Mouse (Mus musculus) intestine, embryonic 15.5 days (tissue): ENCODE results near the gene Zc3h18. TPM values are rescaled to one million over a fixed set of nuclear protein-coding genes. Genes with fewer than 3 reads are reported as not detected.

Experiments used
- ATAC-seq: fragments of 200-750 bp; cut with Nextera tagmentation; 2 replicates; pipeline ENCODE4 v1.8.0; 2017; ENCODE audit warnings: moderate TSS enrichment, moderate library complexity
- H3K27ac ChIP-seq: fragments of 300-500 bp; sonication (generic); 2 replicates; pipeline ENCODE4 v1.5.1; 2015; ENCODE audit warnings: mild to moderate bottlenecking, inconsistent platforms
- H3K27me3 ChIP-seq: fragments of 300-500 bp; sonication (generic); replicated peaks from 2 replicates; pipeline ENCODE4 v1.6.1; 2015; ENCODE audit warnings: inconsistent platforms
- H3K36me3 ChIP-seq: fragments of 300-500 bp; sonication (generic); 2 replicates; pipeline ENCODE4 v1.6.1; 2015; ENCODE audit warnings: inconsistent platforms
- H3K4me1 ChIP-seq: fragments of 300-500 bp; sonication (generic); replicated peaks from 2 replicates; pipeline ENCODE4 v1.6.1; 2015; ENCODE audit warnings: inconsistent platforms
- H3K4me2 ChIP-seq: fragments of 300-500 bp; sonication (generic); replicated peaks from 2 replicates; pipeline ENCODE4 v1.6.1; 2015; ENCODE audit warnings: mild to moderate bottlenecking, inconsistent platforms
- H3K4me3 ChIP-seq: fragments of 300-500 bp; sonication (generic); replicated peaks from 2 replicates; pipeline ENCODE4 v1.5.1; 2015; ENCODE audit warnings: inconsistent platforms
- H3K9ac ChIP-seq: fragments of 300-500 bp; sonication (generic); 2 replicates; pipeline ENCODE4 v1.6.1; 2015; ENCODE audit warnings: inconsistent platforms
- H3K9me3 ChIP-seq: fragments of 300-500 bp; sonication (generic); 2 replicates; pipeline ENCODE4 v1.6.1; 2016; ENCODE audit warnings: inconsistent platforms
- WGBS: fragments of 180-500 bp; shearing (Covaris S2); methylation state at CpG from one replicate; pipeline ENCODE4 v1.1.7; 2015; 5-methylcytosine and 5-hydroxymethylcytosine counted together
- polyA plus RNA-seq: library from polyadenylated mRNA; unstranded; fragments of >200 nt; fragmentation: Nextera tagmentation; extraction: Ambion mirVana; gene quantifications from 2 replicates; pipeline ENCODE4 v1.2.1, GENCODE M21; 2015

Gene Zc3h18
- polyA plus RNA-seq, 1 experiment from 2014 or later, result 53.9 TPM

- Histone ChIP-seq H3K27me3 (no peaks in the 10 kb centered on the region), H3K4me3 (peak overlapping the region; percentile 64; the same call in 1 of the 2 replicates), H3K4me1 (peaks cover 29% of the 10 kb centered on the region), H3K9ac (peak overlapping the region; percentile 83; the same call in 1 of the 2 replicates), H3K9me3 (no peaks in the 10 kb centered on the region), H3K27ac (peak overlapping the region; percentile 90), H3K4me2 (peak overlapping the region; percentile 91), H3K36me3 (peaks cover 31% of the 10 kb centered on the region)
- ATAC-seq, result no peak
- WGBS, result 58% methylated on average over 11 of the region's 11 CpGs
These were observed 57.0 kb downstream of the Zc3h18 start for GRCm38 (mm10) chr8:122433269-122433905.

- WGBS, result 90% methylated on average over 6 of the region's 6 CpGs
- no peak for ATAC-seq
- no peaks in the 10 kb centered on the region for H3K9me3 ChIP-seq
- H3K4me3 ChIP-seq, result no peak overlapping the region
- peaks cover 41% of the 10 kb centered on the region for H3K36me3 ChIP-seq
- no peak overlapping the region for H3K9ac ChIP-seq
- H3K27me3 ChIP-seq, result no peaks in the 10 kb centered on the region
- H3K4me2 ChIP-seq, result no peak overlapping the region
- H3K4me1 ChIP-seq, result peaks cover 30% of the 10 kb centered on the region
- H3K27ac ChIP-seq, result no peak overlapping the region
These were observed 59.0 kb downstream of the Zc3h18 start for GRCm38 (mm10) chr8:122435375-122435774.

DNA sequence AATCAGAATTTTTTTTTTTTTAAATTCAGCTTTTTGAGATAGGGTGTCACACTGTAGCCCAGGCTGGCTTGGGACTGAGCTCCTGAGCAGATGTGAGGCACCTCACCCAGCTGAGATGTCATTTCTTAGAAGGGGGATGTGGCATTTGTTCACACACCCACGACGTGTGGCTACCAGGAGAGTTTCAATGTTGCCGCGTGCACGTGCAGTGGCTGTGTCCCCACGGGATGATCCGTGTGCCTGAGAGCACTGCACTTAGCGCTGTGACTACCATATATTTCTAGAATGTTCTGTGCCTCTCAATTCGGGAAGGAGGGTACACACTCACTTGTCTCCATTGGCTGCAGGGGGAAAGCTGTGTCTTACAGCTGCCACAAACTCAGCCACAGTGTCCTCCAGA is 59.7 kb downstream of the Zc3h18 start:
- no peak overlapping the region for H3K4me2 ChIP-seq
- 97% methylated on average over 9 of the region's 9 CpGs for WGBS
- H3K4me3 ChIP-seq, result no peak overlapping the region
- peaks cover 23% of the 10 kb centered on the region for H3K4me1 ChIP-seq
- peaks cover 41% of the 10 kb centered on the region for H3K36me3 ChIP-seq
- H3K27me3 ChIP-seq, result no peaks in the 10 kb centered on the region
- H3K9me3 ChIP-seq, result no peaks in the 10 kb centered on the region
- no peak overlapping the region for H3K27ac ChIP-seq
- H3K9ac ChIP-seq, result no peak overlapping the region
- no peak for ATAC-seq

DNA sequence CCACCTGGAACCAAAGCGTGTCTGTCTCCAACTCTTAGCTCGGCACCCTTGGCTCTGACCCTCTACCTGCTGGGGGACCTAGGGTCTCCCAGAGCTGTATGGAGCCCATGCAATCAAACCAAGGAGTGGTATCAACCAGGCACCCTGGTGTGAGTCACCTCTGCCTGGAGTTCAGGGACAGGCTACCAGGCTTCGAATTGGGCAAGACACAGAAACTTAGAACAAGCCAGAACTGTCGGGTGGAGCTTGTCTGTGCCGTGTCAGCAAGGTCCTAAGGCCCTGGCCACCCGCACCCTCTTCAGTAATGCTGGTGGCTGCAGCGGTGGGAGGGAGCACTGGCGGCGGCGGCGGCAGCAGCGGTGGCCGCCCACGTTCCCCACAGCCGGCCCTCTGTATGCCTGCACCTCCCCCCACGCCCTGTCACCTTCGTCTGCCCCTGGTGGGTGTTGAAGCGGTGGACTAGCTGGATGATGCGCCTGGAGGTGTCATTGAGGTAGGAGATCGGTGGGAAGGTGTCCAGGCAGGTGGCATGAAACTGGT is 60.2 kb downstream of the Zc3h18 start:
- 79% methylated on average over 20 of the region's 20 CpGs for WGBS
- peaks cover 41% of the 10 kb centered on the region for H3K36me3 ChIP-seq
- no peak for ATAC-seq
- H3K4me3 ChIP-seq, result no peak overlapping the region
- H3K27me3 ChIP-seq, result no peaks in the 10 kb centered on the region
- H3K9me3 ChIP-seq, result no peaks in the 10 kb centered on the region
- peaks cover 21% of the 10 kb centered on the region for H3K4me1 ChIP-seq
- H3K27ac ChIP-seq, result no peak overlapping the region
- H3K9ac ChIP-seq, result no peak overlapping the region
- no peak overlapping the region for H3K4me2 ChIP-seq

DNA sequence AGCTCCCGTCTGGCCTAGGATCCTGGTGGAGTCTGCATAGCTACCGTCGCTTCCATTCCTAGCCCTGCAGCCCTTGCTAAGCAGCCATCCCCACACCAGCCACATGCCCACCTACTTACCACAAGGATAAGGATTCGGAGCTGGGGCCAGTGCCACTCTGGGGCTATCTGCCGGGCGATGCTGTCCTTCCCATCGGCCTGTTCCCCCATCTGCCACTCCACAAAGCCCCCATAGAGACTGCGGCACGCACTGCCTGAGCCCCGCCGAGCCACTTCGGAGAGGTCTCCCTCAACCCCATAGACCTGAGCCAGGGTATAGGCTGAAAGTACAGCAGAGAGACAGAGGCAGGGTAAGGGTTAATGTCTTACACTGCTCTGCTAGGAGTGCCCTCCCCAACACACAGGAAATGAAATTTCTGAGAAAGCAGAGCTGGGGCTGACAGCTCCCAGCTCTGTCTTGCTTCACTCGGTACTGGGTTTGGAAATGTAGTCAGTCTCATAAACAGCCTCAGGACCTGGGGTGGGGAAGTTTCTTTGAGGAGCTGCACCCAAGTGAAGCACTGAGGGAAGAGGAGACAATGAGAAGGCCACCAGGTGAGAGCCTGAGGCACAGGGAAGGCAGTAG is 61.4 kb downstream of the Zc3h18 start:
- Histone ChIP-seq H3K9ac (no peak overlapping the region), H3K4me2 (peak overlapping the region; percentile 26), H3K27ac (peak overlapping the region; percentile 67), H3K9me3 (no peaks in the 10 kb centered on the region), H3K4me1 (peaks cover 22% of the 10 kb centered on the region), H3K4me3 (no peak overlapping the region), H3K27me3 (no peaks in the 10 kb centered on the region), H3K36me3 (peaks cover 41% of the 10 kb centered on the region)
- ATAC-seq, result no peak
- 80% methylated on average over 13 of the region's 13 CpGs for WGBS

- H3K36me3 ChIP-seq, result peaks cover 37% of the 10 kb centered on the region
- H3K9me3 ChIP-seq, result no peaks in the 10 kb centered on the region
- H3K27me3 ChIP-seq, result no peaks in the 10 kb centered on the region
- 95% methylated on average over 16 of the region's 16 CpGs for WGBS
- H3K4me2 ChIP-seq, result no peak overlapping the region
- H3K4me3 ChIP-seq, result no peak overlapping the region
- H3K27ac ChIP-seq, result no peak overlapping the region
- ATAC-seq, result no peak
- no peak overlapping the region for H3K9ac ChIP-seq
- peaks cover 14% of the 10 kb centered on the region for H3K4me1 ChIP-seq
These were observed 62.9 kb downstream of the Zc3h18 start for GRCm38 (mm10) chr8:122439336-122439735.

DNA sequence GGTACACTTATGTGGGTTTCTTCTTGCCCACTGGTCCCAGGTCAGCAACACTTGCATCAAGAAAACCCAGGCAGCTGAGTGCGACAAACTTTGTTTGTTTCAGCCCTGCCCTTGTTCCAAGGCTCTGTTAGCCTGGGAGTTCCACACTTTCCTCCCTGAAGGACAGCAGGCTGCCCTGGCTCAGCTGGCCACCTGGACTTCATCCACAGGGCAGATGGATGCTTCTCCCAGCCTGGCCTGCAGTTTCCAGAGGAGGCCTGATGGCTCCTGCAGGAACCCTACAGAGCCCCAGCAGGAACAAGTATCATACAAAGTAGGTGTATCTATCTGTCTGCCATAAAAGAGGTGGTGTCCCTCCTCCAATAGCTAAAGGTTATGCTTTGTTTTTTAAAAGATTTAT is 64.9 kb downstream of the Zc3h18 start:
- H3K4me2 ChIP-seq, result no peak overlapping the region
- ATAC-seq, result no peak
- WGBS, result 74% methylated on average over 1 of the region's 1 CpGs
- no peak overlapping the region for H3K4me3 ChIP-seq
- no peak overlapping the region for H3K9ac ChIP-seq
- peaks cover 22% of the 10 kb centered on the region for H3K36me3 ChIP-seq
- no peak overlapping the region for H3K27ac ChIP-seq
- H3K27me3 ChIP-seq, result no peaks in the 10 kb centered on the region
- H3K9me3 ChIP-seq, result no peaks in the 10 kb centered on the region
- peaks cover 29% of the 10 kb centered on the region for H3K4me1 ChIP-seq

DNA sequence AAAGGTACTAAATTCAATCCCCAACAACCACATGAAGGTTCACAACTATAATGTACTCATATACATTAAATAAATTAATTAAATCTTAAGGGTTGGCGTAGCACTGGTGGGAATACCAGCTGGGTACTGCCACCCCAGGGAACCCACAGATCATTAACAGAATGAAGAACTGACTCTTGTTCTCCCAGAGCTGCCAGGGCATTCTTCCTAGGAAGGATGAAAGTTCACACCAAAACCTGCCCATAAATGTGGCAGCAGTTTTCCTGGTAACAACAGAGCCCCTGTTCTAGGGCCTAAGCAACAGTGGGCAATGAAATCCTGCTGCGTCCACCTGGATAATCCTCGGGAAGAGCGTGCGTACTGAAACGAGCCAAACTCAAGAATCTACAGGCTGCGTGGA is 65.9 kb downstream of the Zc3h18 start:
- 16% methylated on average over 7 of the region's 7 CpGs for WGBS
- H3K27ac ChIP-seq, result peak overlapping the region; percentile 78

GRCm38 (mm10) chr8:122442781-122443180 is 66.4 kb downstream of the Zc3h18 start:
- Histone ChIP-seq H3K4me2 (peak overlapping the region; percentile 96), H3K4me3 (peak overlapping the region; percentile 68), H3K36me3 (peaks cover 11% of the 10 kb centered on the region; the same call in 1 of the 2 replicates), H3K9ac (peak overlapping the region; percentile 66), H3K9me3 (no peaks in the 10 kb centered on the region), H3K27me3 (no peaks in the 10 kb centered on the region), H3K27ac (peak overlapping the region; percentile 78), H3K4me1 (peaks cover 26% of the 10 kb centered on the region)
- WGBS, result under 1% methylated on average over 12 of the region's 12 CpGs
- ATAC-seq, result peak; percentile 12

More for the DNA sequence above, 65.9 kb downstream of the Zc3h18 start:
- H3K9ac ChIP-seq, result peak overlapping the region; percentile 66
- peaks cover 29% of the 10 kb centered on the region for H3K4me1 ChIP-seq
- peak overlapping the region; percentile 96 for H3K4me2 ChIP-seq
- no peak for ATAC-seq
- no peaks in the 10 kb centered on the region for H3K27me3 ChIP-seq
- H3K36me3 ChIP-seq, result peaks cover 11% of the 10 kb centered on the region
- no peaks in the 10 kb centered on the region for H3K9me3 ChIP-seq
- peak overlapping the region; percentile 68 for H3K4me3 ChIP-seq

DNA sequence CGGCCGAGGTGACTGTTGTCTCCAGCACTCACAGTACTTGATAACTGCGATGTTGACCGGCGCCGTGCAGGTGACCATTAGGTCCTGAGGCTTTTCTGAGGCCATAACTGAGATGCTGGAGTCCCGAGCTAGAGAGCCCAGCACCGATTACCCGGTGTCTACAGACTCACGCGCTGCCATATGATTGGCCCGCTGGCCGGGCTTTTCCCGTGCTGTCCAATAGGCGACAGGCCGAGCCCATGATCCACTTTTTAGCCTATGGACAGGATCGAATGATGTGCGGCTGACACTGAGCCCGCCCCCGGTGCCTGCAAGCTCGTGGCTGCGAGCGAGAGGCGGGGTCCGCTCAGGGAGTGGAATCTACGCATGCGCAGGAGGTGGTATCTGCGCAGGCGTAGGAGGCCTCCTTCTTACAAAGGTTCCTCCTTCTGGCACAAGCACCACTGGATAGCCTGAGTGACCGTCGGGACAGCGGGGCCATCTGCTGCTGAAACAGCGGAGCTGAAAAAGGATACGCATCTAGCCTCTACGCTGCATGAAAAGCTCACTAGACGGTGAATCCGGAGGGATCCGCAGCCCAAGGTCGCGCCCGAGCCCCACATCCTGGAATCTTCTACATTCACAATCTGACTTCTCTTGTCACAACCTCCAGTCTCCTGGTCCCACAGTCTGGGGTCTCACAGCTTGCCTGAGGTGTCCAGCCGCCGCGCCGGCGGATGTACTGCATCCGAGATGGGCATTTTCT is 67.0 kb downstream of the Zc3h18 start, which contains the start of gene Mvd:
Gene Mvd, minus strand, starts transcription at position 161 of the 745 bp plus-strand sequence.
- Histone ChIP-seq H3K9ac (peak within 1 kb of the TSS; percentile 66), H3K4me2 (peak within 1 kb of the TSS; percentile 96), H3K9me3 (no peaks in the 10 kb centered on the region), H3K27ac (peak within 1 kb of the TSS; percentile 93), H3K4me3 (peak within 1 kb of the TSS; percentile 68), H3K36me3 (peaks cover 9% of the 10 kb centered on the region; the same call in 1 of the 2 replicates), H3K27me3 (no peaks in the 10 kb centered on the region), H3K4me1 (peaks cover 22% of the 10 kb centered on the region)
- under 1% methylated on average over 47 of the region's 47 CpGs for WGBS
- peak; percentile 98 for ATAC-seq

GRCm38 (mm10) chr8:122444058-122444748 is 67.8 kb downstream of the Zc3h18 start:
- H3K36me3 ChIP-seq, result peaks cover 6% of the 10 kb centered on the region; the same call in 1 of the 2 replicates
- peak overlapping the region; percentile 51 for H3K9ac ChIP-seq
- no peaks in the 10 kb centered on the region for H3K27me3 ChIP-seq
- peak overlapping the region; percentile 68 for H3K4me3 ChIP-seq
- H3K4me2 ChIP-seq, result peak overlapping the region; percentile 65
- peak overlapping the region; percentile 93 for H3K27ac ChIP-seq
- 2% methylated on average over 19 of the region's 19 CpGs for WGBS
- peaks cover 21% of the 10 kb centered on the region for H3K4me1 ChIP-seq
- no peaks in the 10 kb centered on the region for H3K9me3 ChIP-seq
- peak; percentile 60 for ATAC-seq
